In the genomic region with DNA sequence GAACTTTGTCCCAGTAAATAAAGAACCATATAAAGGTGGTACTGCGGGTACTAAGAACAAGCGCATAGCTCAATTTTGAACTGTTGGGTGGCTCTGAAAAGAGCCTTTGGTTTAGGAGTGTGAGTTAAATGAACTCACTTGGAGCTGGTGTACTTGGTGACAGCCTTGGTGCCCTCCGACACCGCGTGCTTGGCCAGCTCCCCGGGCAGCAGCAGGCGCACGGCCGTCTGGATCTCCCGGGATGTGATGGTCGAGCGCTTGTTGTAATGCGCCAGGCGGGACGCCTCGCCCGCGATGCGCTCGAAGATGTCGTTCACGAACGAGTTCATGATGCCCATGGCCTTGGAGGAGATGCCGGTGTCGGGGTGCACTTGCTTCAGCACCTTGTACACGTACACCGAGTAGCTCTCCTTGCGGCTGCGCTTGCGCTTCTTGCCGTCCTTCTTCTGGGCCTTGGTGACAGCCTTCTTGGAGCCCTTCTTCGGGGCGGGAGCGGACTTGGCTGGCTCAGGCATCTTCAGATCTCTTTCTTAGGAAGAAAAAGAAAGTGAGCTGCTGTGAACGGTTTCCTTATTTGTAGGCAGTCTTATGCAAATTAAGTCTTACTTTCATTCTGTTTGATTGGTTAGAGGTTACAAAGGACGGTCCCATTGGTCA, we compare ENCODE assay signal across 8 mouse cellular contexts. TPM values are rescaled to one million over a fixed set of nuclear protein-coding genes. Genes with fewer than 3 reads are reported as not detected.
A peak's percentile ranks its signal among the peaks of the same experiment; 100 is the strongest.
DNase-seq lines count a peak whose midpoint lies in the region; ATAC-seq and TF ChIP-seq lines count a peak whose summit lies in the region.
"Not testable (repeated sequence)": the region's sequence is repeated elsewhere in the genome, so short reads cannot be mapped to it uniquely, and the experiment has no call there.

No protein-coding gene starts in this region.

- ATAC-seq in forebrain, postnatal 0 days = peak; percentile 88
- ATAC-seq in hematopoietic stem cell, adult 5-6 weeks (replicated peaks in 1 of 2; ENCODE audit: insufficient read depth in 1 of 2, low FRiP score in 2 of 2, low TSS enrichment in 1 of 2, low read depth in 1 of 2, poor library complexity in 2 of 2, severe bottlenecking in 2 of 2) = peak; percentile 79
- peak; percentile 86 for ATAC-seq in lung, embryonic 14.5 days (ENCODE audit: insufficient read depth)
- peak; percentile 86 for ATAC-seq in neutrophil, adult 5-6 weeks (ENCODE audit: extremely low read depth, insufficient number of reproducible peaks, low FRiP score, poor library complexity, severe bottlenecking)

- under 1% methylated on average over 34 of the region's 36 CpGs for WGBS in cerebellum, adult 2 months
- 4% methylated on average over 23 of the region's 36 CpGs for WGBS in forebrain, postnatal 0 days
- WGBS in lung, embryonic 14.5 days = 0% methylated on average over 27 of the region's 36 CpGs

- peak overlapping the region; percentile 82 for H3K9ac ChIP-seq in ES-E14 (ENCODE audit: insufficient read depth, low read depth, low read length, poor library complexity, severe bottlenecking)
- peak overlapping the region; percentile 71 for H3K9ac ChIP-seq in forebrain, postnatal 0 days
- peak overlapping the region; percentile 80 for H3K9ac ChIP-seq in lung, embryonic 14.5 days

- not testable (repeated sequence) for H3K9me3 ChIP-seq in ES-E14 (ENCODE audit: control insufficient read depth, insufficient read depth, low read depth, low read length); forebrain, postnatal 0 days (ENCODE audit: low read length); lung, embryonic 14.5 days (ENCODE audit: low read depth, low read length)

- TF ChIP-seq CTCF in cerebellum, adult 2 months (IDR thresholded peaks at IDR 0.05; ENCODE audit: borderline replicate concordance, insufficient read depth, low read depth, low read length); forebrain, postnatal 0 days (IDR thresholded peaks at IDR 0.05; ENCODE audit: low read depth); lung, embryonic 14.5 days (IDR thresholded peaks at IDR 0.05; ENCODE audit: low read depth): not testable (repeated sequence)

- H3K4me1 ChIP-seq in ES-E14 (ENCODE audit: control insufficient read depth in 2 of 2, insufficient read depth in 2 of 2, low read length in 2 of 2, poor library complexity in 1 of 2); cerebellum, adult 2 months (ENCODE audit: control insufficient read depth, insufficient read depth, low read length): not testable (repeated sequence)
- H3K4me1 ChIP-seq in forebrain, postnatal 0 days (ENCODE audit: insufficient read depth) = peaks cover 10% of the 10 kb centered on the region; the same call in 1 of the 2 replicates
- H3K4me1 ChIP-seq in lung, embryonic 14.5 days (ENCODE audit: insufficient read depth) = peaks cover 12% of the 10 kb centered on the region

- TF ChIP-seq POLR2A in cerebellum, adult 2 months (IDR thresholded peaks at IDR 0.05; ENCODE audit: borderline replicate concordance, insufficient read depth, low read length) = peak; percentile 47; the same call in 1 of the 2 replicates

- H3K4me2 ChIP-seq in forebrain, postnatal 0 days (ENCODE audit: low read depth) = peak overlapping the region; percentile 72
- peak overlapping the region; percentile 90 for H3K4me2 ChIP-seq in lung, embryonic 14.5 days

- not testable (repeated sequence) for H3K36me3 ChIP-seq in ES-E14 (ENCODE audit: control insufficient read depth, insufficient read depth, low read length, poor library complexity, severe bottlenecking); forebrain, postnatal 0 days (ENCODE audit: insufficient read depth); lung, embryonic 14.5 days (ENCODE audit: insufficient read depth)

- not testable (repeated sequence) for H3K27me3 ChIP-seq in cerebellum, adult 2 months (ENCODE audit: control insufficient read depth, insufficient read depth, low read length); forebrain, postnatal 0 days (ENCODE audit: insufficient read depth, low read length); lung, embryonic 14.5 days (ENCODE audit: insufficient read depth, low read length)

- H3K27ac ChIP-seq in ES-E14 (ENCODE audit: insufficient read depth, low read depth, low read length, poor library complexity, severe bottlenecking) = peak overlapping the region; percentile 95
- H3K27ac ChIP-seq in cerebellum, adult 2 months (ENCODE audit: insufficient read depth, low read length) = peak overlapping the region; percentile 76; the same call in 1 of the 2 replicates
- peak overlapping the region; percentile 94 for H3K27ac ChIP-seq in forebrain, postnatal 0 days (ENCODE audit: low read depth, low read length)
- H3K27ac ChIP-seq in lung, embryonic 14.5 days (ENCODE audit: low read depth) = peak overlapping the region; percentile 99

- H3K4me3 ChIP-seq in ES-E14 (ENCODE audit: insufficient read depth in 1 of 2, low read depth in 1 of 2, low read length in 2 of 2, poor library complexity in 1 of 2, severe bottlenecking in 1 of 2) = peak overlapping the region; percentile 55 to 57
- H3K4me3 ChIP-seq in cerebellum, adult 2 months (replicated peaks; ENCODE audit: insufficient read depth, low read depth, low read length) = peak overlapping the region; percentile 91
- peak overlapping the region; percentile 47 for H3K4me3 ChIP-seq in forebrain, postnatal 0 days (ENCODE audit: low read depth, low read length)
- H3K4me3 ChIP-seq in lung, embryonic 14.5 days (ENCODE audit: low read depth, low read length) = peak overlapping the region; percentile 50

- peak; percentile 87 for DNase-seq in ES-E14 (ENCODE audit: low read depth, low spot score)
- DNase-seq in cerebellum, adult 2 months = peak; percentile 76 to 81
- DNase-seq in forebrain, postnatal 0 days = peak; percentile 94
- DNase-seq in layer of hippocampus, adult 8-10 months (ENCODE audit: low spot score in 2 of 2) = peak; percentile 68 to 80
- peak; percentile 96 for DNase-seq in lung, embryonic 14.5 days
- peak; percentile 79 for DNase-seq in testis, postnatal 14 days (ENCODE audit: low spot score)

- in situ Hi-C loops in ES-E14 (cut with MboI; ENCODE audit: low sequenced_read_pairs in 2 of 2, unreplicated experiment in 2 of 2) = not testable (repeated sequence)

TF ChIP-seq in ES-E14, 5 proteins besides CTCF, POLR2A, EP300 and RAD21:
- peak; percentile 45; the same call in 1 of the 2 replicates for TF ChIP-seq HCFC1 (IDR thresholded peaks at IDR 0.05; ENCODE audit: borderline replicate concordance, insufficient read depth, low read length)
- peak; percentile 91 for TF ChIP-seq CHD2 (IDR thresholded peaks at IDR 0.05; ENCODE audit: low read depth, low read length)
TF ChIP-seq in ES-E14: peak in this region for 2; not testable (repeated sequence) for 3.

RNA-seq across cellular contexts. Expression of a gene that starts 4.2 kb away (rescaled TPM):
- 713 and 869 TPM in 2 replicates for total RNA-seq in ES-E14 (2012; rRNA removed)
- polyA plus RNA-seq in cerebellum, adult 2 months (2012; rRNA removed) = 5.8 and 8.0 TPM in 2 replicates
- 258 and 695 TPM in 2 replicates for total RNA-seq in forebrain, postnatal 0 days (2014; rRNA removed)
- 25.0 and 42.2 TPM in 2 replicates for polyA plus RNA-seq in forebrain, postnatal 0 days (2015; fragmentation: Nextera tagmentation; extraction: Ambion mirVana)
- 639 and 801 TPM in 2 replicates for total RNA-seq in hematopoietic stem cell, adult 5-6 weeks (2017)
- 100 to 1,000 TPM; 106 to 128 (median 119) TPM for total RNA-seq in layer of hippocampus, adult 8-10 months (2022)
- 144 and 147 TPM in 2 replicates for polyA plus RNA-seq in lung, embryonic 14.5 days (2014; fragmentation: Nextera tagmentation; extraction: Ambion mirVana)
- total RNA-seq in neutrophil, adult 5-6 weeks (2017) = 92.3 and 119 TPM in 2 replicates

RNA-seq across cellular contexts. Expression of a gene that starts 10.0 kb away (rescaled TPM):
- total RNA-seq in ES-E14 (2012; rRNA removed) = 80.2 and 103 TPM in 2 replicates
- 2.0 and 2.8 TPM in 2 replicates for polyA plus RNA-seq in cerebellum, adult 2 months (2012; rRNA removed)
- total RNA-seq in forebrain, postnatal 0 days (2014; rRNA removed) = 73.0 and 78.9 TPM in 2 replicates
- polyA plus RNA-seq in forebrain, postnatal 0 days (2015; fragmentation: Nextera tagmentation; extraction: Ambion mirVana) = 0.57 and 0.80 TPM in 2 replicates
- total RNA-seq in hematopoietic stem cell, adult 5-6 weeks (2017) = 76.7 and 84.0 TPM in 2 replicates
- total RNA-seq in layer of hippocampus, adult 8-10 months (2022) = 10 to 100 TPM in 2 of 4 experiments, 1 to 10 TPM in 2; 8.2 to 11.5 (median 10.5) TPM
- polyA plus RNA-seq in lung, embryonic 14.5 days (2014; fragmentation: Nextera tagmentation; extraction: Ambion mirVana) = 10.0 and 13.9 TPM in 2 replicates
- 12.9 and 13.3 TPM in 2 replicates for total RNA-seq in neutrophil, adult 5-6 weeks (2017)

RNA-seq across cellular contexts. Expression of a gene that starts 11.4 kb away (rescaled TPM):
- total RNA-seq in ES-E14 (2012; rRNA removed) = 1,000 and 1,148 TPM in 2 replicates
- polyA plus RNA-seq in cerebellum, adult 2 months (2012; rRNA removed) = 1.2 and 1.9 TPM in 2 replicates
- 204 and 274 TPM in 2 replicates for total RNA-seq in forebrain, postnatal 0 days (2014; rRNA removed)
- 0.78 TPM in 1 of 2 replicates, not detected in the other for polyA plus RNA-seq in forebrain, postnatal 0 days (2015; fragmentation: Nextera tagmentation; extraction: Ambion mirVana)
- 346 and 539 TPM in 2 replicates for total RNA-seq in hematopoietic stem cell, adult 5-6 weeks (2017)
- total RNA-seq in layer of hippocampus, adult 8-10 months (2022) = 10 to 100 TPM in 1 of 4 experiments, 1 to 10 TPM in 3; 3.0 to 11.0 (median 5.7) TPM
- polyA plus RNA-seq in lung, embryonic 14.5 days (2014; fragmentation: Nextera tagmentation; extraction: Ambion mirVana) = 4.2 and 4.9 TPM in 2 replicates
- total RNA-seq in neutrophil, adult 5-6 weeks (2017) = 33.4 and 78.8 TPM in 2 replicates

RNA-seq across cellular contexts. Expression of a gene that starts 11.6 kb away (rescaled TPM):
- total RNA-seq in ES-E14 (2012; rRNA removed) = 677 and 970 TPM in 2 replicates
- 0.65 and 0.98 TPM in 2 replicates for polyA plus RNA-seq in cerebellum, adult 2 months (2012; rRNA removed)
- total RNA-seq in forebrain, postnatal 0 days (2014; rRNA removed) = 226 and 289 TPM in 2 replicates
- polyA plus RNA-seq in forebrain, postnatal 0 days (2015; fragmentation: Nextera tagmentation; extraction: Ambion mirVana) = not detected in 2 replicates
- total RNA-seq in hematopoietic stem cell, adult 5-6 weeks (2017) = 223 and 278 TPM in 2 replicates
- 10 to 100 TPM; 19.2 to 30.0 (median 24.4) TPM for total RNA-seq in layer of hippocampus, adult 8-10 months (2022)
- 7.8 and 12.2 TPM in 2 replicates for polyA plus RNA-seq in lung, embryonic 14.5 days (2014; fragmentation: Nextera tagmentation; extraction: Ambion mirVana)
- total RNA-seq in neutrophil, adult 5-6 weeks (2017) = 32.7 and 52.5 TPM in 2 replicates

RNA-seq across cellular contexts. Expression of a gene that starts 14.4 kb away (rescaled TPM):
- total RNA-seq in ES-E14 (2012; rRNA removed) = 1,383 and 2,074 TPM in 2 replicates
- 7.3 and 9.3 TPM in 2 replicates for polyA plus RNA-seq in cerebellum, adult 2 months (2012; rRNA removed)
- 367 and 594 TPM in 2 replicates for total RNA-seq in forebrain, postnatal 0 days (2014; rRNA removed)
- polyA plus RNA-seq in forebrain, postnatal 0 days (2015; fragmentation: Nextera tagmentation; extraction: Ambion mirVana) = 3.0 and 3.6 TPM in 2 replicates
- total RNA-seq in hematopoietic stem cell, adult 5-6 weeks (2017) = 765 and 915 TPM in 2 replicates
- 10 to 100 TPM; 57.3 to 67.6 (median 60.8) TPM for total RNA-seq in layer of hippocampus, adult 8-10 months (2022)
- polyA plus RNA-seq in lung, embryonic 14.5 days (2014; fragmentation: Nextera tagmentation; extraction: Ambion mirVana) = 14.9 TPM in 2 replicates
- total RNA-seq in neutrophil, adult 5-6 weeks (2017) = 97.4 and 145 TPM in 2 replicates

Comparison
In these comparisons a context has a peak if more than half of its experiments do, and no peak if none do; other contexts are left out.
1. Peak in every context shown above with its lines: DNase-seq, ATAC-seq, H3K4me3 ChIP-seq and H3K27ac ChIP-seq.